Mouse (Mus musculus): ENCODE data around the gene Fnbp4. TPM values are rescaled to one million over a fixed set of nuclear protein-coding genes. Genes with fewer than 3 reads are reported as not detected.

Fnbp4 gene
- polyA plus RNA-seq (2015; fragmentation: Nextera tagmentation; extraction: Ambion mirVana), result 105 and 129 TPM in 2 replicates

DNA sequence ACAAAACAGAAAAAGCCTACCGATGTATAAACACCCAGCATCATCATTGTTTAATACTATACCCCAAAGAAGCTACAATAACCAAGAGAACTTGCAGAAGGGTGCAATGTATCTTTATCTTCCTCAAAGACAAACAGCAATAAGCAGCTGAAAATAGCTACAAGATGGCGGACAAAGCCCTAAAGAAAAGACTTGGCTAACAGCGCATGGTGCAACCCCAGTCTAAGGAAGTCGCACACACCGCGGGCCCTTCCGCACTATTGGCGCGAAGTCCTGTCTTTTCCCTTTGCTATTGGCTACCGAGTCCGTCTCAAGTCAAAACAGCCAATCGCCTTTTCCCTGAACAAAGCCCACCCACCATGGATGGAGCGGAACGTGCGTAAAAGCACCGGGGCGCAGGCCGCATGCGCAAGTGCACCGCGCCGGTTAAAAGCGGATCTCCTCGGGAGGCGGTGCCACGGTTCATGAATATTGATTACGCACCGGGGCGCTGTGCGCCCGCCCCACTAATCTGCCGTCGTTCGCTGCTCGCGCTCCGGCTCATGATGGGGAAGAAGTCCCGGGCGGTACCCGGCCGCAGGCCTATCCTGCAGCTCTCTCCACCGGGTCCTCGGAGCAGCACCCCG is at the start of gene Fnbp4:
Gene Fnbp4 (plus strand): TSS at position 318 of the 626 bp plus-strand sequence.
- Histone ChIP-seq H3K9ac (replicated peaks; ENCODE audit: low read depth, low read length) (peak within 1 kb of the TSS; percentile 76), H3K4me1 (replicated peaks; ENCODE audit: control insufficient read depth, insufficient read depth, low read length) (peaks cover 23% of the 10 kb centered on the region), H3K36me3 (ENCODE audit: control insufficient read depth, insufficient read depth) (no peaks in the 10 kb centered on the region), H3K4me3 (replicated peaks; ENCODE audit: low read length) (peak within 1 kb of the TSS; percentile 71), H3K27me3 (replicated peaks; ENCODE audit: control insufficient read depth, insufficient read depth, low read length) (no peaks in the 10 kb centered on the region), H3K4me2 (ENCODE audit: low read length) (peak within 1 kb of the TSS; percentile 57), H3K9me3 (ENCODE audit: control insufficient read depth, low read length) (no peaks in the 10 kb centered on the region), H3K27ac (ENCODE audit: low read length) (peak within 1 kb of the TSS; percentile 92)
- ATAC-seq, result peak; percentile 99
- under 1% methylated on average over 44 of the region's 44 CpGs for WGBS

- ATAC-seq, result no peak
- H3K4me2 ChIP-seq (ENCODE audit: low read length), result no peak overlapping the region
- H3K4me3 ChIP-seq (replicated peaks; ENCODE audit: low read length), result no peak overlapping the region
- H3K36me3 ChIP-seq (ENCODE audit: control insufficient read depth, insufficient read depth), result peaks cover 42% of the 10 kb centered on the region
- H3K27me3 ChIP-seq (replicated peaks; ENCODE audit: control insufficient read depth, insufficient read depth, low read length), result no peaks in the 10 kb centered on the region
- WGBS, result 92% methylated on average over 4 of the region's 4 CpGs
- no peaks in the 10 kb centered on the region for H3K9me3 ChIP-seq (ENCODE audit: control insufficient read depth, low read length)
- no peaks in the 10 kb centered on the region for H3K4me1 ChIP-seq (replicated peaks; ENCODE audit: control insufficient read depth, insufficient read depth, low read length)
- no peak overlapping the region for H3K9ac ChIP-seq (replicated peaks; ENCODE audit: low read depth, low read length)
- H3K27ac ChIP-seq (ENCODE audit: low read length), result no peak overlapping the region
These were observed 44.2 kb upstream of the Fnbp4 start for GRCm38 (mm10) chr2:90700943-90701342.

DNA sequence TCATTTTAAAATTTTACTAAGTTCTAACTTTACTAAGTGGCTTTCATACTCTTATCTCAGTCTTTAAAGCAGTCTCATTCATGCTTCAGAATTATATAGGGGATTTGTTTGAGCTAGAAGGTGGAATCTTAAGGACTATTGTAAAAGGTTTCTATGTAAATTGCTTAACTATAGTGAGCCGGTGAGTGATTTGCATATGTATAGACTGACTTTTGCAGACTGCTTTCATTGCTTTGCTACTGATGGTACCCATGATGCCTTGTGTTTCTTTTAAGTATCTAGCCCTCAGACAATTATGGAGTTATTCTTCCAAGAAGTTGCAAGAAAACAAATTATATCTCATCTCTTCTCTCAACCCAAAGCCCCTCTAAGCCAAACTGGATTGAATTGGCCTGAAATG is 36.6 kb upstream of the Fnbp4 start:
- WGBS, result 14% methylated on average over 1 of the region's 1 CpGs

GRCm38 (mm10) chr2:90715555-90716092 is 29.5 kb upstream of the Fnbp4 start:
- WGBS, result 95% methylated on average over 7 of the region's 7 CpGs
- Histone ChIP-seq H3K4me2 (ENCODE audit: low read length) (no peak overlapping the region), H3K4me3 (replicated peaks; ENCODE audit: low read length) (no peak overlapping the region), H3K36me3 (ENCODE audit: control insufficient read depth, insufficient read depth) (peaks cover 23% of the 10 kb centered on the region), H3K9me3 (ENCODE audit: control insufficient read depth, low read length) (no peaks in the 10 kb centered on the region), H3K27me3 (replicated peaks; ENCODE audit: control insufficient read depth, insufficient read depth, low read length) (no peaks in the 10 kb centered on the region), H3K4me1 (replicated peaks; ENCODE audit: control insufficient read depth, insufficient read depth, low read length) (no peaks in the 10 kb centered on the region), H3K9ac (replicated peaks; ENCODE audit: low read depth, low read length) (no peak overlapping the region), H3K27ac (ENCODE audit: low read length) (no peak overlapping the region)
- no peak for ATAC-seq

More for the DNA sequence above, 36.6 kb upstream of the Fnbp4 start:
- no peak overlapping the region for H3K4me2 ChIP-seq (ENCODE audit: low read length)
- H3K36me3 ChIP-seq (ENCODE audit: control insufficient read depth, insufficient read depth), result peaks cover 49% of the 10 kb centered on the region
- H3K4me3 ChIP-seq (replicated peaks; ENCODE audit: low read length), result no peak overlapping the region
- no peaks in the 10 kb centered on the region for H3K9me3 ChIP-seq (ENCODE audit: control insufficient read depth, low read length)
- H3K27ac ChIP-seq (ENCODE audit: low read length), result no peak overlapping the region
- H3K9ac ChIP-seq (replicated peaks; ENCODE audit: low read depth, low read length), result no peak overlapping the region
- no peaks in the 10 kb centered on the region for H3K27me3 ChIP-seq (replicated peaks; ENCODE audit: control insufficient read depth, insufficient read depth, low read length)
- H3K4me1 ChIP-seq (replicated peaks; ENCODE audit: control insufficient read depth, insufficient read depth, low read length), result no peaks in the 10 kb centered on the region
- no peak for ATAC-seq

DNA sequence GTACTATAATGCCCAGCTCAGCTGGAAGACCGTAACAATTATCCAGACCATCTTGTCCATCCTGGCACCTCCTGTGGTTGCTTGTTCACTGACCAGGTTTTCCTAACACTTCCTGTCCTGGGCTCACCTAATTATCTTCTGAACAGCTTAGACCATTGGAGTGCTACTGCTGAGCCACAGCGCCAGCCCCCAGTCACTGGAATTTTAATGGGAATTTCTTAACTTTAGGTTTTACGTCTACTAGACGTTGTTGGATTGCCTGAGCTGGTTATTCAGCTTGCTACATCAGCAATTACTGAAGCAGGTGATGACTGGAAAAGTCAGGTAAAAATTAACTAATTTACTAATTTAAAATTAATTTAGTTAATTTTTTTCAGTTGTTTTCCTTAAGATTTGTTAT is 27.8 kb upstream of the Fnbp4 start:
- no peak overlapping the region for H3K4me3 ChIP-seq (replicated peaks; ENCODE audit: low read length)
- H3K27ac ChIP-seq (ENCODE audit: low read length), result no peak overlapping the region
- no peaks in the 10 kb centered on the region for H3K9me3 ChIP-seq (ENCODE audit: control insufficient read depth, low read length)
- 82% methylated on average over 4 of the region's 4 CpGs for WGBS
- no peak overlapping the region for H3K4me2 ChIP-seq (ENCODE audit: low read length)
- peaks cover 25% of the 10 kb centered on the region for H3K36me3 ChIP-seq (ENCODE audit: control insufficient read depth, insufficient read depth)
- H3K4me1 ChIP-seq (replicated peaks; ENCODE audit: control insufficient read depth, insufficient read depth, low read length), result no peaks in the 10 kb centered on the region
- no peak overlapping the region for H3K9ac ChIP-seq (replicated peaks; ENCODE audit: low read depth, low read length)
- no peak for ATAC-seq
- no peaks in the 10 kb centered on the region for H3K27me3 ChIP-seq (replicated peaks; ENCODE audit: control insufficient read depth, insufficient read depth, low read length)

GRCm38 (mm10) chr2:90717948-90718347 is 27.2 kb upstream of the Fnbp4 start:
- H3K36me3 ChIP-seq (ENCODE audit: control insufficient read depth, insufficient read depth), result peaks cover 25% of the 10 kb centered on the region
- H3K27ac ChIP-seq (ENCODE audit: low read length), result no peak overlapping the region
- 28% methylated on average over 5 of the region's 5 CpGs for WGBS
- H3K4me2 ChIP-seq (ENCODE audit: low read length), result no peak overlapping the region
- H3K4me1 ChIP-seq (replicated peaks; ENCODE audit: control insufficient read depth, insufficient read depth, low read length), result no peaks in the 10 kb centered on the region
- no peak overlapping the region for H3K4me3 ChIP-seq (replicated peaks; ENCODE audit: low read length)
- H3K9me3 ChIP-seq (ENCODE audit: control insufficient read depth, low read length), result no peaks in the 10 kb centered on the region
- ATAC-seq, result peak; percentile 38; the same call in 1 of the 2 replicates
- no peaks in the 10 kb centered on the region for H3K27me3 ChIP-seq (replicated peaks; ENCODE audit: control insufficient read depth, insufficient read depth, low read length)
- no peak overlapping the region for H3K9ac ChIP-seq (replicated peaks; ENCODE audit: low read depth, low read length)

GRCm38 (mm10) chr2:90726818-90727217 is 18.4 kb upstream of the Fnbp4 start:
- no peaks in the 10 kb centered on the region for H3K27me3 ChIP-seq (replicated peaks; ENCODE audit: control insufficient read depth, insufficient read depth, low read length)
- H3K4me3 ChIP-seq (replicated peaks; ENCODE audit: low read length), result no peak overlapping the region
- no peak overlapping the region for H3K9ac ChIP-seq (replicated peaks; ENCODE audit: low read depth, low read length)
- H3K27ac ChIP-seq (ENCODE audit: low read length), result no peak overlapping the region
- no peak for ATAC-seq
- no peaks in the 10 kb centered on the region for H3K9me3 ChIP-seq (ENCODE audit: control insufficient read depth, low read length)
- H3K36me3 ChIP-seq (ENCODE audit: control insufficient read depth, insufficient read depth), result peaks cover 30% of the 10 kb centered on the region
- no peaks in the 10 kb centered on the region for H3K4me1 ChIP-seq (replicated peaks; ENCODE audit: control insufficient read depth, insufficient read depth, low read length)
- WGBS, result 95% methylated on average over 3 of the region's 3 CpGs
- no peak overlapping the region for H3K4me2 ChIP-seq (ENCODE audit: low read length)

DNA sequence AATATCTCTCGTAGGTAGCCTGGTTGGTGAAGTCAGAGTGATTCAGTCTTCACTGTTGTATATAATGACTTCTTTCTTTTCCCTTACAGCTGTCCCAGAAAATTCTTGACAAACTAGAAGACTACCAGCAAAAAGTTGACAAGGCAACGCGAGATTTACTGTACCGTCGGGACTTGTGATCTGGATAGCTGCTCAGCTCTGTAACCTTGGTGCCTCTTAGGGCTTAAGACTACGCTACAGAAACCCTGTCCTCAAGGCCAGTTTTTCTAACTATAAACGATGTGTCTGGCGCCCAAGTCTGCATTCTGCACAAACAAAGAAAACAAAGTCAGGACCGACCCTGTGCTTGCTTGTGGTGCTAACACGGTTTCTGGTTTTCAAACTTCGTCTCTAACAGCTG is 9.8 kb upstream of the Fnbp4 start:
- Histone ChIP-seq H3K27me3 (replicated peaks; ENCODE audit: control insufficient read depth, insufficient read depth, low read length) (no peaks in the 10 kb centered on the region), H3K9ac (replicated peaks; ENCODE audit: low read depth, low read length) (no peak overlapping the region), H3K36me3 (ENCODE audit: control insufficient read depth, insufficient read depth) (peaks cover 26% of the 10 kb centered on the region), H3K4me2 (ENCODE audit: low read length) (no peak overlapping the region), H3K4me1 (replicated peaks; ENCODE audit: control insufficient read depth, insufficient read depth, low read length) (no peaks in the 10 kb centered on the region), H3K27ac (ENCODE audit: low read length) (no peak overlapping the region), H3K4me3 (replicated peaks; ENCODE audit: low read length) (no peak overlapping the region), H3K9me3 (ENCODE audit: control insufficient read depth, low read length) (no peaks in the 10 kb centered on the region)
- no peak for ATAC-seq
- WGBS, result 93% methylated on average over 11 of the region's 11 CpGs

- ATAC-seq, result no peak
- WGBS, result 95% methylated on average over 3 of the region's 3 CpGs
These were observed 6.4 kb upstream of the Fnbp4 start for GRCm38 (mm10) chr2:90738801-90739200.

More at GRCm38 (mm10) chr2:90738801-90739200, 6.4 kb upstream of the Fnbp4 start:
- H3K4me3 ChIP-seq (replicated peaks; ENCODE audit: low read length), result no peak overlapping the region
- H3K36me3 ChIP-seq (ENCODE audit: control insufficient read depth, insufficient read depth), result peaks cover 12% of the 10 kb centered on the region
- no peak overlapping the region for H3K4me2 ChIP-seq (ENCODE audit: low read length)
- no peaks in the 10 kb centered on the region for H3K9me3 ChIP-seq (ENCODE audit: control insufficient read depth, low read length)
- no peak overlapping the region for H3K27ac ChIP-seq (ENCODE audit: low read length)
- H3K27me3 ChIP-seq (replicated peaks; ENCODE audit: control insufficient read depth, insufficient read depth, low read length), result no peaks in the 10 kb centered on the region
- H3K4me1 ChIP-seq (replicated peaks; ENCODE audit: control insufficient read depth, insufficient read depth, low read length), result no peaks in the 10 kb centered on the region
- H3K9ac ChIP-seq (replicated peaks; ENCODE audit: low read depth, low read length), result no peak overlapping the region
